Mouse (Mus musculus) heart, embryonic 14.5 days (tissue): Measurements from ENCODE around the gene Morc1. TPM values are rescaled to one million over a fixed set of nuclear protein-coding genes. Genes with fewer than 3 reads are reported as not detected.

ENCODE experiments used
- ATAC-seq: fragments of 200-750 bp; cut with Nextera tagmentation; 2 replicates; pipeline ENCODE4 v1.8.0; 2017; ENCODE audit warnings: low read depth, moderate TSS enrichment; ENCODE audit not compliant: insufficient number of reproducible peaks, insufficient read depth, low FRiP score
- H3K27ac ChIP-seq, 2 experiments: fragments of 200-500 bp in 1 of 2; fragments of 300-500 bp in 1 of 2; sonication (generic) in 1 of 2; replicated peaks in 1 of 2; 2 replicates each; pipeline ENCODE4 v1.5.1; 2012 to 2014; ENCODE audit warnings: low read depth in 2 of 2, low read length in 2 of 2, control low read depth in 1 of 2, mild to moderate bottlenecking in 1 of 2, mixed read lengths in 1 of 2; ENCODE audit not compliant: control insufficient read depth in 1 of 2, insufficient read depth in 1 of 2
- H3K27me3 ChIP-seq: fragments of 300-500 bp; sonication (generic); 2 replicates; pipeline ENCODE4 v1.6.1; 2014; ENCODE audit warnings: mild to moderate bottlenecking, low read length, control low read depth; ENCODE audit not compliant: control insufficient read depth, insufficient read depth
- H3K36me3 ChIP-seq: fragments of 300-500 bp; sonication (generic); 2 replicates; pipeline ENCODE4 v1.6.1; 2014; ENCODE audit warnings: mild to moderate bottlenecking, control low read depth, low read length, mixed read lengths; ENCODE audit not compliant: control insufficient read depth, insufficient read depth
- H3K4me1 ChIP-seq, 2 experiments: fragments of 200-500 bp in 1 of 2; fragments of 300-500 bp in 1 of 2; sonication (generic) in 1 of 2; 2 replicates each; pipeline ENCODE4 v1.6.1; 2012 to 2014; ENCODE audit warnings: low read length in 2 of 2, control low read depth in 1 of 2, mixed read lengths in 1 of 2; ENCODE audit not compliant: control insufficient read depth in 2 of 2, insufficient read depth in 2 of 2
- H3K4me2 ChIP-seq: fragments of 300-500 bp; sonication (generic); 2 replicates; pipeline ENCODE4 v1.6.1; 2014; ENCODE audit warnings: mild to moderate bottlenecking, low read length
- H3K4me3 ChIP-seq, 2 experiments: fragments of 200-500 bp in 1 of 2; fragments of 300-500 bp in 1 of 2; sonication (generic) in 1 of 2; 2 replicates each; pipeline ENCODE4 v1.5.1; 2012 to 2014; ENCODE audit warnings: low read length in 2 of 2, mild to moderate bottlenecking in 2 of 2, control low read depth in 1 of 2, low read depth in 1 of 2, moderate library complexity in 1 of 2; ENCODE audit not compliant: control insufficient read depth in 1 of 2, insufficient read depth in 1 of 2
- H3K9ac ChIP-seq: fragments of 300-500 bp; sonication (generic); 2 replicates; pipeline ENCODE4 v1.6.1; 2014; ENCODE audit warnings: mild to moderate bottlenecking, low read length
- H3K9me3 ChIP-seq: fragments of 300-500 bp; sonication (generic); 2 replicates; pipeline ENCODE4 v1.6.1; 2016; ENCODE audit warnings: low read length, control low read depth; ENCODE audit not compliant: control insufficient read depth
- whole genome bisulfite sequencing: fragments of 180-500 bp; shearing (Covaris S2); extraction: QIAGEN DNeasy Blood & Tissue Kit; methylation state at CpG from one replicate; pipeline ENCODE4 v1.1.7; 2014; 5-methylcytosine and 5-hydroxymethylcytosine counted together
- polyA plus RNA-seq: library from polyadenylated mRNA; unstranded; fragments of >200 nt; fragmentation: Nextera tagmentation; extraction: Ambion mirVana; gene quantifications from 2 replicates; pipeline ENCODE4 v1.2.1, GENCODE M21; 2014

The Morc1 gene
- polyA plus RNA-seq, 1 experiment from 2014 or later, result not detected

DNA sequence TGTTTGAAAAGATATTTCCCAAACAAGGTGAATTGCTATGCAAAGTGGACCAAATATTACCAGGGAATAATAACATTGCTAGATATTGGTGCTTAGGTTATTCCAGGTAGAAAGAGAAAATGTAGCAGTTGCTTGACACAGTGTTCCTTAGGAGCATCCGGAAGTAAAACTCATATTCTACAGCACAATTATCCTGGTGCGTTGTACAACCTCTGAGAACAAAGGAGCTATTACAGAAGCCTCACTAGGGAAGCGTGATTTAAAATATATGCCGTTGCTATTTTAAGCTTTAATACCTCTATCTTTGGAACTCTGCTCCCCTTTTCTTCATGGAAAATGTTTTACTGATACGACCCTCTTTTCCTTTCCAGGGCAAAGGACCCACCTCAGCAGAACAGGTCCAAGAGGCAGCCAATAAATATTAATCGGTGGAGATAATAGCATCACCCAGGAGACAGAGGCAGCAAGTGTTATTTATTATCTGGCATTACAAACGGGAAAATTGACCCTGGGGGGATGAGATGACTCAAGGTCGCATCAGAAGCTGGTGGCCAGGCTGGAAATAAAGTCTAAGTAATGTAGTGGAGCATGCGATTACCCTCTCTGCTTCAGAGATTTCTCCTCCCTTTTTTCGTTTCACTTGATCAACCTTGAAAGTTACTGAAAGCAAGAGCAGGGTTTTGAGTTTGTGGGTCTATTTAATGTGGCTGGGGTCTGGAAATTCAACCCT, 25.2 kb upstream of the Morc1 start:
- Histone ChIP-seq H3K4me1 (no peaks in the 10 kb centered on the region), H3K4me2 (no peak overlapping the region), H3K9me3 (no peaks in the 10 kb centered on the region), H3K27ac (no peak overlapping the region), H3K4me3 (no peak overlapping the region), H3K36me3 (no peaks in the 10 kb centered on the region), H3K9ac (no peak overlapping the region), H3K27me3 (no peaks in the 10 kb centered on the region)
- WGBS, result 71% methylated on average over 10 of the region's 10 CpGs
- ATAC-seq, result no peak

DNA sequence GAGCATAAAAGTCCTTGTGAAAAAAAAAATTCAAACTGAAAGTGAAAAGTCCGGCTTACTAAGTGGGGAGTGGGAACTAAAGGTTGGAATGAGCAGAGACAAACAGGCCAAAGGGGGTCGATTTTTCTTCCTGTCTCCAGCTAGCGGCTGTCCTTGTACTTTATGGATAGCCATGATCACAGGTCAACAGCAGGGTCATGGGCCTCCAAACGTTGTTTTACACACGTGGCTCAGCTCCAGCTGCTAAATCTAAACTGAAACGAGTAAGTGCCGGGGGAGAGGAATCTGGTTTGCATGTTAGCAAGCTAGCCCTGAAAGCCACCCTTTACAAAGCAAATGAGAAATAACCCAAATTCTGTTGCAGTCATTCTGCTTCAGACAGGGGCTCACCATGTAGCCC, 21.5 kb upstream of the Morc1 start:
- Histone ChIP-seq H3K27me3 (no peaks in the 10 kb centered on the region), H3K4me1 (no peaks in the 10 kb centered on the region), H3K4me2 (no peak overlapping the region), H3K4me3 (no peak overlapping the region), H3K9me3 (no peaks in the 10 kb centered on the region), H3K36me3 (no peaks in the 10 kb centered on the region), H3K27ac (no peak overlapping the region), H3K9ac (no peak overlapping the region)
- ATAC-seq, result no peak
- WGBS, result 66% methylated on average over 7 of the region's 7 CpGs

GRCm38 (mm10) chr16:48410125-48410524, 20.9 kb upstream of the Morc1 start:
- H3K9me3 ChIP-seq, result no peaks in the 10 kb centered on the region
- H3K36me3 ChIP-seq, result no peaks in the 10 kb centered on the region
- H3K4me2 ChIP-seq, result no peak overlapping the region
- no peak overlapping the region for H3K4me3 ChIP-seq
- WGBS, result 60% methylated on average over 3 of the region's 3 CpGs
- no peak for ATAC-seq
- H3K4me1 ChIP-seq, result no peaks in the 10 kb centered on the region
- no peak overlapping the region for H3K9ac ChIP-seq
- no peaks in the 10 kb centered on the region for H3K27me3 ChIP-seq
- H3K27ac ChIP-seq, result no peak overlapping the region

DNA sequence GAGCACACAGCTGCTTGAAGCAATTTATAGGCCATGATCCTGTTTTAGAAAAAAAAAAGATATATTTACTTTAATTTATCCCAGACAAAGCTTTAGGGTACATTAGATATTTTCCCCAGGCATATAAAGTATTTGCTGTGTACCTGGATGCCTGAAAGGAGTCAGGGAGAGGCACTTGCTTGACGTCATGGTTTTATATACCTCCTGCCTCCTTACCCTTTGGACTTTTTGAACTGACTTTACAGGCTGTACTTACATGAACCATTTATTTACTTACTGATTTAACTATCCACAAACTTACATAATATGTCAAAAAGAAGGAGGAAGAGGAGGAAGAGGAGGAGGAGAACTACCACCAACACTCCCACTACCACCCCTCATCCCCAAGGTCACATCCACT, 18.8 kb upstream of the Morc1 start, which contains the start of gene Gm5485:
TSS of gene Gm5485 (minus strand) at position 171 of the 400 bp plus-strand sequence.
- no peaks in the 10 kb centered on the region for H3K36me3 ChIP-seq

GRCm38 (mm10) chr16:48418557-48418956, 12.5 kb upstream of the Morc1 start:
- whole genome bisulfite sequencing, result 79% methylated on average over 3 of the region's 3 CpGs
- no peak for ATAC-seq
- no peak overlapping the region for H3K27ac ChIP-seq

More for the DNA sequence above, 18.8 kb upstream of the Morc1 start, which contains the start of gene Gm5485:
- Histone ChIP-seq H3K9ac (no peak within 1 kb of the TSS), H3K27ac (no peak within 1 kb of the TSS), H3K9me3 (no peaks in the 10 kb centered on the region), H3K27me3 (no peaks in the 10 kb centered on the region), H3K4me3 (no peak within 1 kb of the TSS), H3K4me1 (no peaks in the 10 kb centered on the region), H3K4me2 (no peak within 1 kb of the TSS)
- 88% methylated on average over 1 of the region's 1 CpGs for WGBS
- no peak for ATAC-seq

GRCm38 (mm10) chr16:48419035-48419434, 12.0 kb upstream of the Morc1 start:
- no peak overlapping the region for H3K9ac ChIP-seq
- ATAC-seq, result no peak
- no peak overlapping the region for H3K4me3 ChIP-seq
- H3K36me3 ChIP-seq, result no peaks in the 10 kb centered on the region
- H3K9me3 ChIP-seq, result no peaks in the 10 kb centered on the region
- WGBS, result 63% methylated on average over 2 of the region's 2 CpGs
- no peaks in the 10 kb centered on the region for H3K4me1 ChIP-seq
- H3K4me2 ChIP-seq, result no peak overlapping the region
- no peak overlapping the region for H3K27ac ChIP-seq
- H3K27me3 ChIP-seq, result no peaks in the 10 kb centered on the region

More at GRCm38 (mm10) chr16:48418557-48418956, 12.5 kb upstream of the Morc1 start:
- Histone ChIP-seq H3K27me3 (no peaks in the 10 kb centered on the region), H3K4me3 (no peak overlapping the region), H3K4me2 (no peak overlapping the region), H3K9ac (no peak overlapping the region), H3K36me3 (no peaks in the 10 kb centered on the region), H3K4me1 (no peaks in the 10 kb centered on the region), H3K9me3 (no peaks in the 10 kb centered on the region)

DNA sequence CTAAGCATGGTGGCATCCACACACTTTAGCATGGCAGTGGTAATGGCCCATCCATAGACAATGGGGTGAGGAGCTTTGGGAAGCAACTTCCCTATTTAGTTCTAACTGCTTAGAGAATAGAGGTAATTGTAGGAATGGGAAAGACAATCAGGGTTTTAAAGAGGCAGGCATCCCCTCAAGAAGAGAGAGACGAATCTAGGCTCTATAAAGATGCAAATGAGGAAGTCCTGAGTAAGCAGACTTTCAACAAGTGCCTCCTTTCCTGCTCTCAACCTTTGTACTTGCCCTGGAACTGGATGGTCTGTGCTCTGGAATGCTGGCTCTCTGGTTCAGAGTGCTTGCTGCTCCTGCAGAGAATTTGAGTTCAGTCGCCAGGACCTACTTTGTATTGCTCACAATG, 8.5 kb upstream of the Morc1 start:
- H3K4me2 ChIP-seq, result no peak overlapping the region
- no peaks in the 10 kb centered on the region for H3K9me3 ChIP-seq
- ATAC-seq, result no peak
- no peaks in the 10 kb centered on the region for H3K36me3 ChIP-seq
- H3K27me3 ChIP-seq, result no peaks in the 10 kb centered on the region
- WGBS, result 34% methylated on average over 2 of the region's 2 CpGs
- H3K27ac ChIP-seq, result no peak overlapping the region
- H3K9ac ChIP-seq, result no peak overlapping the region
- H3K4me1 ChIP-seq, result no peaks in the 10 kb centered on the region
- H3K4me3 ChIP-seq, result no peak overlapping the region

- no peaks in the 10 kb centered on the region for H3K27me3 ChIP-seq
- no peaks in the 10 kb centered on the region for H3K36me3 ChIP-seq
- no peak overlapping the region for H3K9ac ChIP-seq
- 90% methylated on average over 4 of the region's 4 CpGs for WGBS
- H3K4me3 ChIP-seq, result no peak overlapping the region
- no peaks in the 10 kb centered on the region for H3K4me1 ChIP-seq
- no peak overlapping the region for H3K27ac ChIP-seq
- no peak for ATAC-seq
- H3K9me3 ChIP-seq, result no peaks in the 10 kb centered on the region
- no peak overlapping the region for H3K4me2 ChIP-seq
Observed at GRCm38 (mm10) chr16:48424069-48424468, 7.0 kb upstream of the Morc1 start.
